Mouse (Mus musculus): Measurements from ENCODE around the gene Tapt1.

Tapt1 gene

DNA sequence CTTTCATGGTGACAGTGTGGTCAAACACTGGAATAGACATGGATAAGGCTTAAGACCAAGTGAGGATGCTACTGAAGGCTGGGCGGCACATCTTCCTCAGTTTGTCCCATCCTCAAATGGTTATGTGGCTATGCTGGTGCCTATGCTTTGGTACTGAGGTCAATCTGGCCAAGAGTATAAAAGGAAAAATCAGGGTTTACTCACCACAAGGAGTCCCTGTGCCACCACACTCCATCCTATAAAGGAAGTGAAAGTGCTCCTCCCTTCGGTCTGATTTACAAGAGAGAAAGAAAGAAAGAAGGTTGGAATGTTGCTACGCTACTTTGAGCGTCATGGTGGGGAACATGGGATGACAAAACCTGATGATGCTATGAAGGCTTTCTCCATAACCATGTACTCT is 27.3 kb downstream of the Tapt1 start:
- no peak for DNase-seq (ENCODE audit: low read depth in 2 of 2, low spot score in 2 of 2)

DNA sequence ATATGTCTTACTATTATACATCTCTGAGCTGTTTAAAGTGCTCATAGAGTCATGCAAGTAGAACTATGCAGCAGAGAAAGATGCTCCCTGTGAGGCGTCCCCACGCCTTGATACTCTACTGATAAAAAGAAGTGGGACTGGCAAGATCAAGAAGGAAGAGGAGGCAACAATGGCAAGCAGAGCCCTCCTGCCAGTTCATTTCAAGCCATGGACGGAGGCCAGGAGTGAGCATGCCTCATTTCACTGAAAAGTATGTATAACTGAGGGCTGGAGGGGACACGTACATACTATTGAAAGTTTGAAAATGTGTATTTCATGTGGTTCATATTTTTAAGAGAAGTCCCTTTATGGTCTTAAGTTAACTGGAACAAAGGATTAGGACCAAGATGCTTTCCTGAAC is 28.0 kb downstream of the Tapt1 start:
- DNase-seq (ENCODE audit: low read depth in 2 of 2, low spot score in 2 of 2): no peak

DNA sequence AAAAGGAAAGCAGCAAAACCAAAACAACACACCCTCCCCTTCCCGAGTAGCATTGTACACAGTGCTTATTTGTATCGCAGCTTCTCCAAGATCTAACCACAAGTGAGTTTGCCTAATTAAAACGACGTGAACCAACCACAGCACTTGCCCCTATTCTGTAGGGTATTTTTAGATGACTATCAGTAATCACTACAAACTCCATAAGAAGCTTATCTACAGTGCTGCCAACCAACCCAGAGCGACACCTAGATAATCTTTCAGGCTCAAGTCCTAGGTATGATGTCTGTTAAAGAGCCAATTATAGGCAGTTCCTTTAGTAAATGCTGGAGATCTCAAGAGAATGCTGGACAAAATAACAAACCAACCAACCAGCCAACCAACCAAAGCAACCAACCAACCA is 28.6 kb downstream of the Tapt1 start:
- DNase-seq (ENCODE audit: low read depth in 2 of 2, low spot score in 2 of 2): no peak

DNA sequence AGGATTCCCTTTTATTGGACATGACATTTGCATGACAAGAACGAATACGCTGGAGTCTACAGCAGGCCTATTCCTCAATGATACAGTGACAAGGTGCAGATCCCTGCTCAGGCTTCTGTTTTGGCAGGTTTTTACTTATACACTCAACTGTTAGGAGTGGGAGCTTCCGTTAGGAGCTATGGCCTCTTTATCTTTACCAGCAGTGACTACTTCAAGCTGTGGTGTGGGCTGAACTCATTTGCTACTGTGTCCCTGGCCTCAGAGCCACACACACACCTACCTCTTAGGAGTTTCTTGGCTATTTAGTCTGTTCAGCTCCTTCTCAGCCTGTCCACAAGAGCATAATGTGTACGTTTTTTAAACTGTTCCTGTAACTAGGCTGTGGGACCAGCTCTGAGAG is 30.3 kb downstream of the Tapt1 start:
- no peak for DNase-seq (ENCODE audit: low read depth in 2 of 2, low spot score in 2 of 2)

GRCm38 (mm10) chr5:44187370-44187769 is 39.1 kb downstream of the Tapt1 start:
- DNase-seq (ENCODE audit: low read depth in 2 of 2, low spot score in 2 of 2): no peak

DNA sequence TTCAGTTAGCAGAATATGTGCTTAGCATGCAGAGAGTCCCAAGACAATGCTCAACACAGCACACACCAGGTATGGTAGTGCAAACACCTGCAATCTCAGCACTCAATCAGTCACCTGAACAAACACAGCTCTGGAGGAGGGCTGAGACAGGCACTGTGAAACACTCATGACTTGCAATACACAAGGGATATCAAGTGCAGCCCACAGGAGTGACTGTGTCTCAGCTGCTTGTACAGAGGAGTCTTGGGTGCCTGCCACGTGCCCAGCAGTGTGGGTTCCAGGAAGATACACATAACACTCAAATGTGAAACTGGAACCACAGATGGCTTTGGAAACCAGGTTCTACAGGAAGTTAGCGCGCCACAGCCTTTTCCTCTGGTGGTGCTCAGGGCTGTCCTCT is 44.8 kb downstream of the Tapt1 start:
- peak; percentile 10 to 31 for DNase-seq (ENCODE audit: low read depth in 2 of 2, low spot score in 2 of 2)

- DNase-seq (ENCODE audit: low read depth in 2 of 2, low spot score in 2 of 2): no peak
Measured at GRCm38 (mm10) chr5:44180450-44180849, 46.0 kb downstream of the Tapt1 start.

- DNase-seq (ENCODE audit: low read depth in 2 of 2, low spot score in 2 of 2): no peak
Measured at GRCm38 (mm10) chr5:44174046-44174445, 52.4 kb downstream of the Tapt1 start.

GRCm38 (mm10) chr5:44166866-44167265 is 59.6 kb downstream of the Tapt1 start:
- DNase-seq (ENCODE audit: low read depth in 2 of 2, low spot score in 2 of 2): no peak

DNA sequence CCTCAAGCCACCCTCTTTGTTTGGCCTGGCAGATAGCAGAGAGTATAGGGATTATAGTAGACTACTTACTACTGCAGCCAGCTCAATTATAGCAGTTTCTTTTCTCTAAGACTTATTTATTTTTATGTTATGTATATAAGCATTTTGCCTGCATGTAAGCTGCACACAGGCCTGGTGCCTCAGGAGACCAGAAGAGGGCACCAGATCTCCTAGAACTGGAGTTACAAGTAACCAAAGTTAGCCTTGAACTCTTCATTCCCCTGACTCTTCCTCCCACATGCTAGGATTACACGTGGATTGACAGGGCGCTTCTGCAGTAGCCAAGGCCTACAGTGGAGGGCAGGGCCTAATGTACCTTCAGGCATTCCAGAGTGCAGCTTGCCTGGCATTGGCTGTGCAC is 60.6 kb downstream of the Tapt1 start:
- DNase-seq (ENCODE audit: low read depth in 2 of 2, low spot score in 2 of 2): peak in 1 of 2 experiments; percentile 10

DNA sequence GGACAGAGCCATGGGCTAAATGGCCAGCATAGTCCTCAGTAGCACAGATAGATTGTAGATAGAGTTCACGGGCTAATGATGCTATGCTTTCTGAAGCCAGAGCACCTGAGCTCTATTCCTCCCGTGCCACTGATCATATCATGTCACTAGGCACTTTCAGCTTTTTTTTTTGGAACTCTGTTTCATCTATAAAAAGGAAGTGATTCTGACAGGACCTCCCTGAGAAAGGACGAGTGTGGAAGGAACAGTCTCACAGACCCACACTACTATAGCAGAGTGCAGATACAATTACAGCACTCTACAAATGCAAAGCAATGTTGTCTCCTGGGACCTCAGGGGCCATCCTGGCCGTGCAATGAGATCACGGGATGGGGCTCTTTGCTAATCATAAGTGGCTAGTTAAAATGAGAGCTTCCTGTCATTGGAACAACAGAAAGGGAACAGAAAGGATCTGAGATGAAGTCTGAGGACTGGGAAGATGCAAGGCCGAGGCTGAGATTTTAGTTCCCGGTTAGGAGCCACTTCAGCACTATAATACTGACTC is 62.1 kb downstream of the Tapt1 start:
- no peak for DNase-seq (ENCODE audit: low read depth in 2 of 2, low spot score in 2 of 2)

GRCm38 (mm10) chr5:44163318-44163717 is 63.1 kb downstream of the Tapt1 start:
- DNase-seq (ENCODE audit: low read depth in 2 of 2, low spot score in 2 of 2): no peak

- no peak for DNase-seq (ENCODE audit: low read depth in 2 of 2, low spot score in 2 of 2)
Measured at GRCm38 (mm10) chr5:44162786-44163185, 63.6 kb downstream of the Tapt1 start.

DNA sequence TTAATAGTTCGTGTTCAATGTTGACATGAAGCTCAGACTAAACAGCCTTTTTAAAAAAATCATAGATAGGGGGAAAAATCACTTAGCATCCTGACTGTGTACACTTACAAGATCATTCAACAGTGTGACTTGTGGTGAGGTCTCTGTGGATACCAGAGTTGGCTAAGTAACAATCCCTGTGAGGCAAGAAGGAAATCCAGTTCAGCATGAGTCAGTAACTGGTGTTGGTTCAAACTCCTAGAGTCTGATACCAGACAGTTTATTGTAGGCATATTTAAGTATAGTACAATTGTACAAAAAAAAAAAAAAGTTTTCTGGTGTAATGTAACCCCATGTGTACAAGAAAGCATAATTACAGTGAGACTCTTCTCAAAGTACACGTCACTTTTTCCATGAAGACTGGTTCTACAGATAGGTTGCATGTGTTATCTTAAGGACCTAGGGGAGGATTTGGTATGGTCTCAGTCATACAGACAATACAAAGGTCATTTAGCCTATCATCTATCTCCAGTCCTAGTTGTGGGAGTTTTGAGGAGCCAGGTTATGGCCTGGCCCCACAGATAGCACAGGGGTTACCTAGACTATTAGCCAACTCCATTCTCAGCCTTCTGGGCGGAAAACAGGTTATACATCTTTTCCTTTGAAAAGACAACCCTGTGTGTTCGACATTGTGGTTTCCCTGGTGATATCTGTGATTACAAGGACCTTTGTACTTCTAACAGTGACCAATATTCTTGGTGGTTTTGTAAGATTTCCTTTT is 66.6 kb downstream of the Tapt1 start:
- no peak for DNase-seq (ENCODE audit: low read depth in 2 of 2, low spot score in 2 of 2)

- DNase-seq (ENCODE audit: low read depth in 2 of 2, low spot score in 2 of 2): no peak
Measured at GRCm38 (mm10) chr5:44159231-44159630, 67.2 kb downstream of the Tapt1 start.

DNA sequence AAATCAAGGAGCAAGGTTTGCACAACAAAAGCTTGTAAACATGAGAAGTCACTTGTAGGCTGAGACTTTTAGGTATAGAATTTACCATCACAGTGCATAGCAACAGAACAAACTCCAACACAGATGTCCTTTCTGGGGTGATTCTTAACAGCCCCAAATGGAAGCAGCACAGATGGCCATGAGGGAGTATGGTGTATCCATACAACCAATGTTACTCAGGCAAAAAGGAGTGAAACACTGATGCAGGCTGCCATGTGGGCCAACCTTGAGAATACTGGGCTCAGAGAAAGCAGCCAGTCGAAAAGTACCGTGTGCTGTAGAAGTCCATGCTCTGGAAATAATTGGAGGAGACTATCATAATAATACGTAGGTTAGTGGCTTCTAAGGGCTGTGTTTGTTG is 68.0 kb downstream of the Tapt1 start:
- no peak for DNase-seq (ENCODE audit: low read depth in 2 of 2, low spot score in 2 of 2)

- DNase-seq (ENCODE audit: low read depth in 2 of 2, low spot score in 2 of 2): no peak
Measured at GRCm38 (mm10) chr5:44157760-44158159, 68.7 kb downstream of the Tapt1 start.

GRCm38 (mm10) chr5:44153050-44153449 is 73.4 kb downstream of the Tapt1 start:
- no peak for DNase-seq (ENCODE audit: low read depth in 2 of 2, low spot score in 2 of 2)

DNA sequence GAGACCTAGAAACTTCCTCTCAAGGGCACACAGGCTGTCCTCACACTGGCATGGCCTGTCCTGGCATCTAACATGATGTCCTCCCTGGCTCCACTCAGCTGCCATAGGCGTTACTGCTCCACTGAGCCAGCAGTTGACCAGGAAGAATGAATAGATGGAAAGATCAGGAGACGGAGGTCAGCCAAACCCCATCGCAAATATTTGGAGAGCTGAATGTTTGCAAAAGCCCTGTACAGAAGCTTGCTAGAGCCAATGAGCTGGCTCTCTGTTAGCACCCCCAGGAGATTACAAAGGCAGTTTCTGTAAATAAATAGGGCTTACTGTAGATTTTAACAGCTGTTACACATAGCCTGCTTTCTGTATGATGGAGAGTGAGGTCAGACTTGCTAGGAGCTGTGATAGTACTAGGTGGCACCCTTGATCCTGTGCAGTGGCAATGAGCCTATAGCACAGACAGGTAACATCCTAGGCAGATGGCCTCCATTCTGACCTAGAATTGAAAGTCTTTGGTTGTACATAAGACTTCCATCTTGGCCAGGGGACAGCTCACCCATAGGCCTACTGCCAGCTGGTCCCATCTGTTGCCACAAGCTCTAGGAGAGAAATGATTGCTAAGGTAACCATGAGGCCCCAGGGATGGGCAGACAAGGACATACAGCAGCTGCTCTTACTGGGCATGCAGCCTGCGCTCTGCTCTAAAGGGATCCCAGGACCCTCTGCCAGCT is 74.9 kb downstream of the Tapt1 start:
- no peak for DNase-seq (ENCODE audit: low read depth in 2 of 2, low spot score in 2 of 2)

DNA sequence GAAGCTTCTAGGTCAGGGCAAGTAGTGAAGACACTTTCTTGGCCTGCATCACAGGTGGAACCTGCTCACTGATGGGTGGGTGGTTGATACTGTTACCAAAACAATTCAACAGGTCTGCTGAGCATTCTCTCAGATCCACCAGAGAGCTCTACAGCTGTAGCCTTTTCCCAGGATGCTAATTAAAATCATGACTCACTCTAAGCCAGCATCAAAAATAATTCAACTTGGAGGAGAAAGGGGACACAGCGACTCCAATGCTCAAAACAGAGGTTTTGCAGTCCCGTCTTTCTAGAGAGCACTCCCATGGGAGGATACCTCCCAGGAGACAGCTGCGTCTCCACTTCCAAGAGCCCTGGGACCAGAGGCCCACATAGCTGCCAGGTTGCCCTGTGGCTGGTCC is 78.7 kb downstream of the Tapt1 start:
- DNase-seq (ENCODE audit: low read depth in 2 of 2, low spot score in 2 of 2): no peak

GRCm38 (mm10) chr5:44146437-44147332 is 79.7 kb downstream of the Tapt1 start:
- DNase-seq (ENCODE audit: low read depth in 2 of 2, low spot score in 2 of 2): no peak

Measured in CD8-positive naive resting alpha-beta T cell, adult 2 months (primary cell).